Mouse (Mus musculus) layer of hippocampus, adult 2 months (tissue): Measurements from ENCODE around the gene Adcy6. TPM values are rescaled to one million over a fixed set of nuclear protein-coding genes. Genes with fewer than 3 reads are reported as not detected.

Experiments used
- DNase-seq, 2 experiments: peaks; one replicate each; pipeline ENCODE4 v3.0.0; 2022; ENCODE audit warnings: low spot score in 2 of 2
- H3K27ac ChIP-seq: fragments of 200-600 bp; 2 replicates; pipeline ENCODE4 v1.8.1; 2022
- H3K4me3 ChIP-seq: fragments of 200-600 bp; 2 replicates; pipeline ENCODE4 v1.8.1; 2022; ENCODE audit warnings: mild to moderate bottlenecking
- CTCF ChIP-seq: fragments of 200-600 bp; conservative IDR thresholded peaks from 2 replicates; pipeline ENCODE4 v1.8.1; 2022; ENCODE audit warnings: antibody characterized with exemption, mild to moderate bottlenecking, moderate library complexity
- total RNA-seq, 2 experiments: library from RNA; stranded (reverse); gene quantifications; 2 replicates each; pipeline ENCODE4 v1.2.3; 2021

Gene Adcy6
- total RNA-seq, 2 experiments from 2014 or later: 49.6 to 52.4 TPM

DNA sequence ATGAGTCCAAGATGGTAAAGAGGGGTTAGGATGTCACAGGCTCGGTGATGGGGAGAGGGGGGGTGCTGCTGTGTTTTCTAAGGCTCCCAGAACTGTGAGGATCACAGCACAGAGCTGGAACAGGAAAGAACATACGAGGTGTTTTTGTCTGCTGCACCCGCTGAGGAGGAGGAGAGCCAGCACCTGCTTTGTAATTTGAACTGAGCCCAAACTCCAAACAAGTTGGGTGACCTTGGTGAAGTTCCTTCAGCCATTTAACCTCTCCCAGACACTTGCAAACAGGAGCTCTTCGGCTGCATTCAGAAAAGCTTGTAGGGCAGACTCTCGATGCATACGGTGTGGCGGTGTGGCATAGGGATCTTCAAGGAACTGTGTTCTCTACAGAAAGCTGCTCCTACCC is 24.5 kb downstream of the Adcy6 start:
- TF ChIP-seq CTCF: no peak
- DNase-seq: no peak
- Histone ChIP-seq H3K4me3 (no peak overlapping the region), H3K27ac (no peak overlapping the region)

DNA sequence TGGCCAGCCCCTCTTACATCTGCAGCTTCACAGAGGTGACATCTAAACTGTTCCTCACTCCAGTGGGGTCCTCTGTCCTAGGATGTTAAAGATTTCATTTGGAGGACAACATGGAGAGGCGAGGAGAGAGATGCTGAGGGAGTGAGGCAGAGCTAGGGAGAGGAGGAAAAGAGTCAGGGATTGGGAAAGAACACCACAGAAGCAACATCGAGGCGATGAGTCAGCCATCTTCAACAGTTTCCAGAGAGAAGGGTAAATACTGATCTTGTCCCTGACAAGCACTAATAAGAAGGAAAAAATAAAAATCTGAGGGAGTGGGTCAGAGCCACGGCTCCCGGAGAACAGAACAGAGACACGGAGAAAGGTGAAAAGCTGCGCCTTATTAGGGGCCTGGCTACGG is 26.9 kb downstream of the Adcy6 start:
- no peak for TF ChIP-seq CTCF
- Histone ChIP-seq H3K4me3 (no peak overlapping the region), H3K27ac (no peak overlapping the region)
- DNase-seq: no peak

DNA sequence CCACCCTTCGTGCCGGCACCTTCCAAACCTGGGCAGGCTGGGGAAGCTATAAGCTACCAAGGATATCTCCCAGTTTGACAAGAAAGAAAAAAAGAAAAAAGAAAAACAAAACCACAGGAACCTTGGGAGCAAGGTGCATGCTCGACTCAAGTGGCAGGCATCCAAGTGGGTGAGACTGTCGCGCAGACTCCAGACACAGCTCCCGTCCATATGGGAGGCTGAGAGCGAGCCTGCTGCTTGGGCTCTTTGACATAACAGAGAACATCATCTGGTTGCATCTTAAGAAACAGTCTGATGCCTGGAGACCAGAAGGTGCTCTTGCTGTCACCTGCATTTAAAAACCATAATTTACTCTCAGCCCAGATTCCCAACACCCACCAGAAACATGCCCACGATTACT is 27.5 kb downstream of the Adcy6 start:
- Histone ChIP-seq H3K27ac (no peak overlapping the region), H3K4me3 (no peak overlapping the region)
- no peak for TF ChIP-seq CTCF
- peak; percentile 31 to 39 for DNase-seq

DNA sequence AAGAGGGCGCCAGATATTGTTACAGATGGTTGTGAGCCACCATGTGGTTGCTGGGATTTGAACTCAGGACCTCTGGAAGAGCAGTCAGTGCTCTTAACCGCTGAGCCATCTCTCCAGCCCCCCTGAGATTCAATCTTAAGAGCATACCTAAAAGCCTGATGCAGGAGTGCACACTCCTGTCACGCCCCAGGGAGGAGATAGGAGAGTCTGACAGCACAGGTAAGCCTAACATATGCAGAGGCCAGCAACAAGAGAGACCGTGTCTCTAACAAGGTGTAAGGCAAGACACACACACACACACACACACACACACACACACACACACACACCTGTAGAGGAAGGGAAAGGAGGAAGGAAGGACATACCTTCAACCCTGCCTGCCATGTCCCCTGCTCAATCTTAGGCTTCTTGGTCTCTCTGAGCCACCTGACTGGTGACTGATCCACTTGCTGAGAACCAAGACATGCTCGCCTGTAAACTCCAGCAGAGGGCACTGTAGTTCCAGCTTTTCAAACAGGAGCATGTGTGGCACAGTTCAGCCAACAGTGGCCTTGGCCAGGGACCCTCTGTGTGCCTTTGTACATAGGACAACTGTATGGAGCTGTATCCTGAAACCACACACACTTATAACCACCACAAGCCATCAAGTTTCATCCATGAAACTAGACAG is 29.9 kb downstream of the Adcy6 start:
- H3K27ac ChIP-seq: no peak overlapping the region
- peak; percentile 74 to 79 for DNase-seq
- H3K4me3 ChIP-seq: no peak overlapping the region
- TF ChIP-seq CTCF: peak; percentile 82

DNA sequence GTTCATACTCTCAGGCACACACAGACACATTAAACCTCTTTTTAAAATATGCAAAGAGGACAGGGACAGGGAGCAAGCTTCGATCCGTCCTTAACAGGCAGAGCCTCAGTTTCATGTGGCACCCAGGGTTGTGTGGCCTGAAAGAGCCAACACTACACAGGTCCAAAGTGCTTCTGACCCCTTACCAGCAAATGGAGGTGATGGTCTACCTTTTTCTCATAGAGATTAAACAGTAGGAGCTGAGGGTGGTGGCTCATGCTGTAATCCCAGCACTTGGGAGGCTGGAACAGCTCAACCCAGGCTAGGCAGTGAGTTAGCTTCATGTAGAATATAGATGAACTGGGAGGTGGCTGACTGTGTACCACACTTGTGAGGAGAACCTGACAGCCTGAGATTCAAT is 30.6 kb downstream of the Adcy6 start:
- Histone ChIP-seq H3K27ac (no peak overlapping the region), H3K4me3 (no peak overlapping the region)
- no peak for DNase-seq
- no peak; the same call in 1 of the 2 replicates for TF ChIP-seq CTCF

DNA sequence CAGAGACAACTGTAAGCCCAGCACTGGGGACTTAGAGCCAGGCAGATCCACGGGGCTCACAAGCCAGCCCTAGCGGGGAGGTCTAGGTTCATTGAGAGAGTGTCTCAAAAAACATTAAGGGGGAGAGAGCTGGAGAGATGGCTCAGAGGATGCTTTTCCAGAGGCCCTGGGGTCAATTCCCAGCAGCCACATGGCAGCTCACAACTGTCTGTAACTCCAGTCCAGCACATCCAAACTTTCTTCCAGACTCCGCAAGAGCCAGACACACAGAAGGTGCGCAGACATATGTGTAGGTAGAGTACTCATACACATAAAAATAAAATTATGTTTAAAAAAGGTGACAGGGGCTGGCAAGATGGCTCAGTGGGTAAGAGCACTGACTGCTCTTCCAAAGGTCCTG is 36.6 kb downstream of the Adcy6 start:
- H3K27ac ChIP-seq: no peak overlapping the region
- no peak overlapping the region for H3K4me3 ChIP-seq
- no peak for TF ChIP-seq CTCF
- no peak for DNase-seq

DNA sequence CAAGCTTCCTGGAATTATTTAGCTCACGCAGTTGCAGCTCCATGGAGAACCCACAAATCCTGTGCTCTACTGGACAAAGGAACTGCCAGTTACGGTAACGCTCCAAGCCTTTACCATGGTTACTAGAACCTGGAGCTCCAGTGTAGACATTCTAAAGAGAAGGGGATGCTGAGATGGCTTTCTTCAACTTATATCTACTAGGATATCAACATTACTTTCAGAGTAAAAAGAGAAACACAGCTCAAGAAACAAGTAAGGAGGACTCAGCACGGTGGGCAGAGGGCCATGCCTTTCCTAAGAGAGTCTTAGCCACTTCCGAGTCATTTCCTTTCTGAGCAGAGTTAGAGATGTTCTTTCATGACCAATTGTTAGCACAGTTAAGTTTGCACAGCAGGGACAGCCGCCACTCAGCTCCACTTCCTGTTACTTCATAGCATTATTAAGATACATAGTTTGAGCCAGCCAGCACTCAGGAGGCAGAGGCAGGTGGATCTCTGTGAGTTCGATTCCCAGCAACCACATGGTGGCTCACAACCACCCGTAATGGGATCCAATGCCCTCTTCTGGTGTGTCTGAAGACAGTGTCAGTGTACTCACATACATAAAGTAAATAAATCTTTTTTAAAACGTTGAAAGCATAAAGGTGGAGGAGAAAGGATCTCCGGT is 38.9 kb downstream of the Adcy6 start, which contains the start of the genes Ccnt1 and 4930415O20Rik:
Gene Ccnt1 (minus strand): TSS at position 51 of the 666 bp plus-strand sequence.
Gene 4930415O20Rik (plus strand): TSS at position 132 of the 666 bp plus-strand sequence.
- Histone ChIP-seq H3K4me3 (no peak within 1 kb of the TSS), H3K27ac (no peak within 1 kb of the TSS)
- TF ChIP-seq CTCF: no peak
- no peak for DNase-seq

DNA sequence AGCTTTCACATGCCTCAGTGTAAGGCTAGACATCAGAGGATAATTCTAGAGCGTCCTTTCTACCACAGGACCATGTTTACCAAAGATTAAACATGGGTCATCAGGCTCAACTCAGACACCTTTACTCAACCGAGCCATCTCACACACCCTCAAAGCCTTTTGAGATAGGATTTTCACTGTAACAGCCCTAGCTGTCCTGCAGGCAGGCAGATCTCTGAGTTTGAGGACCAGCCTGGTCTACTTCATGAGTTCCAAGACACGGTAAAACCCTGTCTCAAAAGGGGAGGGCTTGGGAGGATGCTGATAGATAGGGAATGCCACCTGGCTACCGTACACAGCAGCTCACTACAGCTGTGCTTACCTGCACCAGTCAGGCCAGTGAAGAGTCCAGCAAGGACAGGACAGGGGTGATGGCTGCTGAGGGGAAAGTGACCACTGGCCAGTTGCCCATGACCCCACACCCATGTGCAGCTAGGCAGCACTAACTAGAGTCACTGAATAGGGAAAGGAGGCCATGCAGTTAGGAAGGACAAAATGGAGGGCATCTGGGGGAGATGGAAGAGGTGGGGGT is 40.0 kb downstream of the Adcy6 start:
- no peak for DNase-seq
- Histone ChIP-seq H3K4me3 (no peak overlapping the region), H3K27ac (no peak overlapping the region)
- TF ChIP-seq CTCF: no peak

DNA sequence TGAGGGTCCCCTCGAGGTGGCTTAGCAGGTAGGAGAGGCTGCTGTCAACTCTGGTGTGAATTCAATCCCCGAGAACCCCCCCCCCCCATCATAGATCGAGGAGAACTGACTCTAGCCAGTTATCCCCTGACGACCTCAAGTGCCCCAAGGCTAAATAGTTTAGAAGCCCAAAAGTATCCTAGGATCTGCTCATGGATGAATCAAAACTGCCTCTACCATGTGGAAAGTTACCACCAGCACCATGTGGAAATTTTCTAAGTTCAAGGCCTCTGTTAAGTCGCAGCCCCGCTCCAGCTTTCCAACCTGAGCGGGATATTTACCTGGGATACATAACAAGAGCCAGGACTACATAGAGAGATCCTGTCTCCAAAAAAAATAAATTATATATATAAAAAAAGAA is 40.7 kb downstream of the Adcy6 start:
- no peak for TF ChIP-seq CTCF
- Histone ChIP-seq H3K4me3 (peak overlapping the region; percentile 81; the same call in 1 of the 2 replicates), H3K27ac (no peak overlapping the region)
- no peak for DNase-seq

DNA sequence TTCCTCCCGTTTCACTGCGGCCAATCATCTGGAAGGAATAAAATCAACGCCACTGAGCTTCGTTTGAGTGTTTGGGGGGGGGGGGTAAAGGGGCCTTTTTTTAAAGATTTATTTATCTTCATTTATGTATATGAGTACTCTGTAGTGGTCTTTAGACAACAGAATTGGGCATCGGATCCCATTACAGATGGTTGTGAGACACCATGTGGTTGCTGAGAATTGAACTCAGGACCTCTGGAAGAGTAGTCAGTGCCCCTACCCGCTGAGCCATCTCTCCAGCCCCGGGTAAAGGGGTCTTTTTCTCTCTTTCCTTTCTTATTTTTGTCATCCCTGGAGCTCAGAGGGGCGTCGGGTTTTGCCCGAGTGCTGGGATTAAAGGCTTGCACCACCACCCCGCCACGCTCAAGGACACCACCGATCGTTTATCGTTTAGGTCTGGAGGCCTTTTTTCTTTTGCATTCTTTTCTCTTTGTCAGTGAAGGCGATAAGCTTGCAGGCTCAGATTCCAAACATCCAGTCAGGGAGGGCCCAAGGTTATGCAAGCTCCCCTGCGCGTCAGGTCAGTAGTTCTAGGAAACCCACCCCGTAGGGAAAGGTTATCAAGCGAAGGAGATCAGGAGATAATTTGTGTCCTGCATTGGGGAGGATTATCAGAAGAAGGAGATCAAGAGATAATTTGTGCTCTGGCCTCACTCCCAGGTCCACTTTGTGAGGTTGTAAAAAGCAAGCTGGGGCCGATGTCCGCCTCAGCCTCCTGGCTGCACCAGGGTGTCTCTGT is 41.4 kb downstream of the Adcy6 start:
- no peak for DNase-seq
- no peak for TF ChIP-seq CTCF
- Histone ChIP-seq H3K27ac (peak overlapping the region; percentile 98), H3K4me3 (peak overlapping the region; percentile 81)

DNA sequence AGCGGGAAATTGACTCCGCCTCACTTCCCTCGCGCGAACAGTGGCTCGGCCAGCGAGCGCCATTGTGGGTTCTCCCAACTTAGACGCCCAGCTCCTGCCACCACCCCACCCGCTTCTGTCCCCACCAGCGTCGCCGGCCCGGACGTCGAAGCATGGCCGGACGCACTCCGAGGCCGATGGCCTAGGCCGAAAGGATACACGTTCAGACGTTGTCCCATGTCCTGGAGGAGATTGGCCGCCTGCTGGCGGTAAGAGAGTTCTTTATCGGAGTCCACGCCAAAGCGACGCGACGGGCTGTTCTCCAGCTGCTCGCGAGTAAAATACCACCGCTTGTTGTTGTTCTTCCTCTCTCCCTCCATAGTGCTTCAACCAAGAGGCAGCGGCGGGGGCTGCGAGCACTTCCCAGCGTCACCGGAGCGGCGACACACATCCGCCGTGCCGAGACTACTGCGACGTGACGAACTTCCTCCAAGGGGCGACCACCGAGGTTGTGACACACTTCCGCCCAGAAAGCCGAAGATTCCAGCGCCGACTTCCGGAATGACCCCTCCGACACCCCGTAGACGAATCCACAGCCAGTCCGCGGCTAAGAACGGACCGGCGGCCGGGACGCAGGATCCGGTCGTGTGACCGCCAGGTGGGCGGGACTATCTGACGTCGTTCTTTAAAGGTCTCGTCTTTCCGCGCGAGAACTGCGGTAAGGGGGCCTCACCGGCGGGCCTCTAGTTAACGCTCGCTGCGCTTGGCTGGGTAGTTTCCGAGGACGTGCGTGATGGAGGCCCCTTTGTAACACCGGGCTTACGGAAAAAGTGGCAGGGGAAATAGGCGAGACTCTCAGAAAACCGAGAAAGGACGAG is 42.4 kb downstream of the Adcy6 start:
- peak overlapping the region; percentile 98 for H3K27ac ChIP-seq
- TF ChIP-seq CTCF: peak; percentile 67
- H3K4me3 ChIP-seq: peak overlapping the region; percentile 81
- peak; percentile 100 for DNase-seq

DNA sequence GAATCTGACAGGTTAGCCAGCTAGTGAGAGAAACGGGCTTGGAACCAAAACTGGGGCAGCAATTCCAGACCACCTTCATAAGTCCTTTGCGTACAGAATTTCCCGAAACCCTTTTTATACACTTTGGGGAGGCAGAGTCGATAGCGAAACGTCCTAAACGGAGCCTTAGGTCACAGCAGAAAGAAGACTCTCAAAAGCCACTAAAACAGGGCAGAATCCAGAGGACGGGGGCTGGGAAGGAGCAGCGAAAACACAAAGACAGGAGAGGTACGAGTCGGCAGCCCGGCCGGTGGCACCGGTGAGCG is 43.0 kb downstream of the Adcy6 start:
- TF ChIP-seq CTCF: no peak
- Histone ChIP-seq H3K4me3 (peak overlapping the region; percentile 81), H3K27ac (peak overlapping the region; percentile 94)
- DNase-seq: no peak
